Mouse (Mus musculus) cerebellum, adult 2 months (tissue): Measurements from ENCODE around the gene Blnk.

ENCODE experiments used
- CTCF ChIP-seq: fragments of 200-500 bp; IDR thresholded peaks from 2 replicates; pipeline ENCODE4 v1.5.1; 2011; ENCODE audit warnings: low read depth, mild to moderate bottlenecking, control low read depth, low read length, moderate library complexity, borderline replicate concordance; ENCODE audit not compliant: insufficient read depth
- POLR2A ChIP-seq: fragments of 200-500 bp; IDR thresholded peaks from 2 replicates; pipeline ENCODE4 v1.6.1; 2011; ENCODE audit warnings: low read length, control low read depth, borderline replicate concordance; ENCODE audit not compliant: insufficient read depth

DNA sequence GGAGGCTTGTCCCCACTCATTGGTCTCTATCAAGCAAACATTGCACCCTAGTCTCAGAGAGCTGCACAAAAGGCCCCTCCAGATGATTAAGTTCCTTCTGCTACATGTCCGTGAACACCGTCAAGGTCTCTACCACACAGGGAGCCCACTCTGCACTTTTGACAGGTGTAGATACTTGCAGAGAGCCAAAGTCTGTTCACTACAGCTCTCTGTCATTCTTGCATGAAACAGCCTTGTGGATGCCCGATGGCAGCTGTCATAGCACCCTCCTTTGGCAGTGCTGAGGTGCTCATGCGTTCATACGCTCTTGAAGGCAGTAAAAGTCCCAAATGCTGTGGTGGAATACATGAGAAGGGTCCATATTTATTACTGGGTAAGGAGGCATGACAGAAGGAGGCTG is 32.7 kb upstream of the Blnk start:
- no peak for TF ChIP-seq CTCF
- no peak for TF ChIP-seq POLR2A
